Mouse (Mus musculus): Measurements from ENCODE around the gene Atg101. TPM values are rescaled to one million over a fixed set of nuclear protein-coding genes. Genes with fewer than 3 reads are reported as not detected.

Atg101 gene
- polyA plus RNA-seq, 1 experiment = 2.8 TPM

- Histone ChIP-seq H3K9me3 (ENCODE audit: control insufficient read depth, low read length) (peaks cover 3% of the 10 kb centered on the region), H3K4me3 (replicated peaks) (no peak overlapping the region), H3K27me3 (ENCODE audit: control insufficient read depth) (no peaks in the 10 kb centered on the region), H3K36me3 (ENCODE audit: control insufficient read depth) (no peaks in the 10 kb centered on the region), H3K4me1 (ENCODE audit: control insufficient read depth) (peaks cover 9% of the 10 kb centered on the region)
- no peak for TF ChIP-seq TAL1 (IDR thresholded peaks at IDR 0.05; ENCODE audit: low read length)
- no peak for TF ChIP-seq GATA1 (IDR thresholded peaks at IDR 0.05; ENCODE audit: low read length)
Measured at GRCm38 (mm10) chr15:101302201-101302600, 18.1 kb downstream of the Atg101 start.

GRCm38 (mm10) chr15:101303830-101304229 is 19.8 kb downstream of the Atg101 start:
- H3K4me3 ChIP-seq (replicated peaks) = no peak overlapping the region
- peaks cover 3% of the 10 kb centered on the region for H3K9me3 ChIP-seq (ENCODE audit: control insufficient read depth, low read length)
- no peaks in the 10 kb centered on the region for H3K36me3 ChIP-seq (ENCODE audit: control insufficient read depth)
- no peak for TF ChIP-seq TAL1 (IDR thresholded peaks at IDR 0.05; ENCODE audit: low read length)
- no peak for TF ChIP-seq GATA1 (IDR thresholded peaks at IDR 0.05; ENCODE audit: low read length)
- H3K27me3 ChIP-seq (ENCODE audit: control insufficient read depth) = no peaks in the 10 kb centered on the region
- peaks cover 9% of the 10 kb centered on the region for H3K4me1 ChIP-seq (ENCODE audit: control insufficient read depth)

GRCm38 (mm10) chr15:101306459-101306858 is 22.4 kb downstream of the Atg101 start:
- H3K4me1 ChIP-seq (ENCODE audit: control insufficient read depth) = no peaks in the 10 kb centered on the region
- no peaks in the 10 kb centered on the region for H3K27me3 ChIP-seq (ENCODE audit: control insufficient read depth)
- no peaks in the 10 kb centered on the region for H3K36me3 ChIP-seq (ENCODE audit: control insufficient read depth)
- TF ChIP-seq GATA1 (IDR thresholded peaks at IDR 0.05; ENCODE audit: low read length) (no peak), TAL1 (IDR thresholded peaks at IDR 0.05; ENCODE audit: low read length) (no peak)
- H3K9me3 ChIP-seq (ENCODE audit: control insufficient read depth, low read length) = peaks cover 3% of the 10 kb centered on the region
- no peak overlapping the region for H3K4me3 ChIP-seq (replicated peaks)

- TF ChIP-seq TAL1 (IDR thresholded peaks at IDR 0.05; ENCODE audit: low read length) (no peak), GATA1 (IDR thresholded peaks at IDR 0.05; ENCODE audit: low read length) (no peak)
- Histone ChIP-seq H3K4me1 (ENCODE audit: control insufficient read depth) (no peaks in the 10 kb centered on the region), H3K4me3 (replicated peaks) (no peak overlapping the region), H3K27me3 (ENCODE audit: control insufficient read depth) (no peaks in the 10 kb centered on the region), H3K9me3 (ENCODE audit: control insufficient read depth, low read length) (no peaks in the 10 kb centered on the region), H3K36me3 (ENCODE audit: control insufficient read depth) (no peaks in the 10 kb centered on the region)
Measured at GRCm38 (mm10) chr15:101308440-101309348, 24.6 kb downstream of the Atg101 start.

GRCm38 (mm10) chr15:101309493-101309892 is 25.4 kb downstream of the Atg101 start:
- Histone ChIP-seq H3K36me3 (ENCODE audit: control insufficient read depth) (no peaks in the 10 kb centered on the region), H3K9me3 (ENCODE audit: control insufficient read depth, low read length) (no peaks in the 10 kb centered on the region), H3K27me3 (ENCODE audit: control insufficient read depth) (no peaks in the 10 kb centered on the region), H3K4me3 (replicated peaks) (no peak overlapping the region), H3K4me1 (ENCODE audit: control insufficient read depth) (no peaks in the 10 kb centered on the region)
- TF ChIP-seq GATA1 (IDR thresholded peaks at IDR 0.05; ENCODE audit: low read length) = no peak
- no peak for TF ChIP-seq TAL1 (IDR thresholded peaks at IDR 0.05; ENCODE audit: low read length)

GRCm38 (mm10) chr15:101311087-101311770 is 27.2 kb downstream of the Atg101 start:
- no peak overlapping the region for H3K4me3 ChIP-seq (replicated peaks)
- peaks cover 5% of the 10 kb centered on the region; the same call in 1 of the 2 replicates for H3K4me1 ChIP-seq (ENCODE audit: control insufficient read depth)
- H3K9me3 ChIP-seq (ENCODE audit: control insufficient read depth, low read length) = peaks cover 2% of the 10 kb centered on the region; the same call in 1 of the 2 replicates
- H3K36me3 ChIP-seq (ENCODE audit: control insufficient read depth) = no peaks in the 10 kb centered on the region
- no peaks in the 10 kb centered on the region for H3K27me3 ChIP-seq (ENCODE audit: control insufficient read depth)
- no peak for TF ChIP-seq TAL1 (IDR thresholded peaks at IDR 0.05; ENCODE audit: low read length)
- no peak for TF ChIP-seq GATA1 (IDR thresholded peaks at IDR 0.05; ENCODE audit: low read length)

GRCm38 (mm10) chr15:101312006-101312405 is 27.9 kb downstream of the Atg101 start:
- H3K36me3 ChIP-seq (ENCODE audit: control insufficient read depth) = no peaks in the 10 kb centered on the region
- peaks cover 2% of the 10 kb centered on the region; the same call in 1 of the 2 replicates for H3K9me3 ChIP-seq (ENCODE audit: control insufficient read depth, low read length)
- H3K4me3 ChIP-seq (replicated peaks) = no peak overlapping the region
- peaks cover 5% of the 10 kb centered on the region; the same call in 1 of the 2 replicates for H3K4me1 ChIP-seq (ENCODE audit: control insufficient read depth)
- TF ChIP-seq TAL1 (IDR thresholded peaks at IDR 0.05; ENCODE audit: low read length) (no peak), GATA1 (IDR thresholded peaks at IDR 0.05; ENCODE audit: low read length) (no peak)
- H3K27me3 ChIP-seq (ENCODE audit: control insufficient read depth) = peaks cover 5% of the 10 kb centered on the region

- TF ChIP-seq TAL1 (IDR thresholded peaks at IDR 0.05; ENCODE audit: low read length) (no peak), GATA1 (IDR thresholded peaks at IDR 0.05; ENCODE audit: low read length) (no peak)
- no peaks in the 10 kb centered on the region for H3K36me3 ChIP-seq (ENCODE audit: control insufficient read depth)
- H3K9me3 ChIP-seq (ENCODE audit: control insufficient read depth, low read length) = peaks cover 2% of the 10 kb centered on the region; the same call in 1 of the 2 replicates
- H3K27me3 ChIP-seq (ENCODE audit: control insufficient read depth) = peaks cover 12% of the 10 kb centered on the region
- peaks cover 5% of the 10 kb centered on the region; the same call in 1 of the 2 replicates for H3K4me1 ChIP-seq (ENCODE audit: control insufficient read depth)
- no peak overlapping the region for H3K4me3 ChIP-seq (replicated peaks)
Measured at GRCm38 (mm10) chr15:101315378-101315777, 31.3 kb downstream of the Atg101 start.

- no peak for TF ChIP-seq TAL1 (IDR thresholded peaks at IDR 0.05; ENCODE audit: low read length)
- no peak for TF ChIP-seq GATA1 (IDR thresholded peaks at IDR 0.05; ENCODE audit: low read length)
- H3K4me1 ChIP-seq (ENCODE audit: control insufficient read depth) = peaks cover 5% of the 10 kb centered on the region; the same call in 1 of the 2 replicates
- H3K27me3 ChIP-seq (ENCODE audit: control insufficient read depth) = peaks cover 12% of the 10 kb centered on the region
Measured at GRCm38 (mm10) chr15:101315832-101316231, 31.8 kb downstream of the Atg101 start.

More at GRCm38 (mm10) chr15:101315832-101316231, 31.8 kb downstream of the Atg101 start:
- H3K4me3 ChIP-seq (replicated peaks) = no peak overlapping the region
- H3K36me3 ChIP-seq (ENCODE audit: control insufficient read depth) = no peaks in the 10 kb centered on the region
- peaks cover 2% of the 10 kb centered on the region; the same call in 1 of the 2 replicates for H3K9me3 ChIP-seq (ENCODE audit: control insufficient read depth, low read length)
